Comparison of ENCODE assay signal across 18 mouse cellular contexts in genomic region chr5:96847986-96848385, GRCm38 (mm10). TPM values are rescaled to one million over a fixed set of nuclear protein-coding genes. Genes with fewer than 3 reads are reported as not detected.
A peak's percentile ranks its signal among the peaks of the same experiment; 100 is the strongest.
DNase-seq lines count a peak whose midpoint lies in the region; ATAC-seq and TF ChIP-seq lines count a peak whose summit lies in the region.
"Had no signal": no experiment of that assay in that cellular context is flagged by ENCODE, and none has a peak within 500 bp of the region (broad histone marks: within the 10 kb centered on the region; RNA-seq: fewer than 3 reads in every experiment).

No protein-coding gene starts in this region.

- no peak overlapping the region for H3K9ac ChIP-seq in ES-E14 (ENCODE audit: insufficient read depth, low read depth, low read length, poor library complexity, severe bottlenecking)
- H3K9ac ChIP-seq in forebrain, embryonic 14.5 days (ENCODE audit: low read length) = no peak overlapping the region
- H3K9ac ChIP-seq: embryonic facial prominence, embryonic 12.5 days; forebrain, embryonic 12.5 days; forebrain, postnatal 0 days; heart, embryonic 13.5 days; hindbrain, embryonic 15.5 days had no signal

- no peak for TF ChIP-seq POLR2A in brain, embryonic 14.5 days (IDR thresholded peaks at IDR 0.05; ENCODE audit: borderline replicate concordance, extremely low read depth, insufficient read depth, insufficient read length, poor library complexity, severe bottlenecking)

- H3K4me3 ChIP-seq in ES-E14 (ENCODE audit: insufficient read depth in 1 of 2, low read depth in 1 of 2, low read length in 2 of 2, poor library complexity in 1 of 2, severe bottlenecking in 1 of 2) = no peak overlapping the region
- H3K4me3 ChIP-seq in forebrain, embryonic 14.5 days (ENCODE audit: low read depth, low read length) = no peak overlapping the region
- H3K4me3 ChIP-seq: embryonic facial prominence, embryonic 12.5 days; forebrain, embryonic 12.5 days; heart, embryonic 13.5 days; hindbrain, embryonic 15.5 days had no signal

- no peak for ATAC-seq in forebrain, embryonic 14.5 days
- ATAC-seq: forebrain, postnatal 0 days; inflammation-experienced regulatory T-cells, adult 6 months had no signal

- in situ Hi-C loops in ES-E14 (cut with MboI; ENCODE audit: low sequenced_read_pairs in 2 of 2, unreplicated experiment in 2 of 2) = no loop called here

- H3K27me3 ChIP-seq in forebrain, embryonic 14.5 days (replicated peaks; ENCODE audit: control insufficient read depth, insufficient read depth, low read length) = no peaks in the 10 kb centered on the region
- H3K27me3 ChIP-seq: embryonic facial prominence, embryonic 12.5 days; forebrain, embryonic 12.5 days; heart, embryonic 13.5 days; hindbrain, embryonic 15.5 days had no signal

- H3K4me1 ChIP-seq in ES-E14 (ENCODE audit: control insufficient read depth in 2 of 2, insufficient read depth in 2 of 2, low read length in 2 of 2, poor library complexity in 1 of 2) = peaks cover 0 to 2% of the 10 kb centered on the region in 2 experiments; a peak in 1 of 4 replicates
- H3K4me1 ChIP-seq in forebrain, embryonic 14.5 days (ENCODE audit: control insufficient read depth, insufficient read depth, low read length) = no peaks in the 10 kb centered on the region
- H3K4me1 ChIP-seq: embryonic facial prominence, embryonic 12.5 days; forebrain, embryonic 12.5 days; hindbrain, embryonic 15.5 days had no signal

- TF ChIP-seq CTCF in brain, embryonic 14.5 days (IDR thresholded peaks at IDR 0.05; ENCODE audit: borderline replicate concordance, extremely low read depth, insufficient read depth, insufficient read length) = no peak

- H3K27ac ChIP-seq in ES-E14 (ENCODE audit: insufficient read depth, low read depth, low read length, poor library complexity, severe bottlenecking) = no peak overlapping the region
- no peak overlapping the region for H3K27ac ChIP-seq in forebrain, embryonic 14.5 days (ENCODE audit: low read depth, low read length)
- H3K27ac ChIP-seq: embryonic facial prominence, embryonic 12.5 days; forebrain, embryonic 12.5 days; heart, embryonic 13.5 days; hindbrain, embryonic 15.5 days had no signal

- peak; percentile 16 for DNase-seq in ovary, postnatal 36 days (ENCODE audit: low spot score)
- no peak for DNase-seq in ovary, postnatal 14 days (ENCODE audit: low spot score)
- DNase-seq in ES-E14 (ENCODE audit: low read depth, low spot score) = peak; percentile 76
- DNase-seq in brain, embryonic 14.5 days (ENCODE audit: low read depth) = peak; percentile 4
- DNase-seq in forebrain, embryonic 14.5 days (ENCODE audit: low spot score) = no peak
- no peak for DNase-seq in layer of hippocampus, adult 8-10 months (ENCODE audit: low spot score in 2 of 2)
- DNase-seq: adrenal gland, adult 8-10 months; cerebellum, adult 11 months; cerebellum, adult 8-10 months; cerebellum, postnatal 25 days; forebrain, postnatal 0 days; gastrocnemius, postnatal 14 days; heart, postnatal 36 days had no signal

- H3K36me3 ChIP-seq in ES-E14 (ENCODE audit: control insufficient read depth, insufficient read depth, low read length, poor library complexity, severe bottlenecking) = no peaks in the 10 kb centered on the region
- no peaks in the 10 kb centered on the region for H3K36me3 ChIP-seq in forebrain, embryonic 14.5 days (ENCODE audit: control insufficient read depth, insufficient read depth, low read length)
- H3K36me3 ChIP-seq: embryonic facial prominence, embryonic 12.5 days; forebrain, embryonic 12.5 days; hindbrain, embryonic 15.5 days had no signal

- no peaks in the 10 kb centered on the region for H3K9me3 ChIP-seq in ES-E14 (ENCODE audit: control insufficient read depth, insufficient read depth, low read depth, low read length)
- H3K9me3 ChIP-seq in forebrain, embryonic 14.5 days (replicated peaks; ENCODE audit: control insufficient read depth, low read length) = no peaks in the 10 kb centered on the region
- H3K9me3 ChIP-seq: embryonic facial prominence, embryonic 12.5 days; forebrain, embryonic 12.5 days; heart, embryonic 13.5 days; hindbrain, embryonic 15.5 days had no signal

- no peak overlapping the region for H3K4me2 ChIP-seq in forebrain, embryonic 14.5 days (ENCODE audit: low read length)
- H3K4me2 ChIP-seq: embryonic facial prominence, embryonic 12.5 days; forebrain, embryonic 12.5 days; heart, embryonic 13.5 days; hindbrain, embryonic 15.5 days had no signal

TF ChIP-seq in ES-E14, 5 proteins besides CTCF, POLR2A, EP300 and RAD21:
- no peak for TF ChIP-seq ZC3H11A (IDR thresholded peaks at IDR 0.05; ENCODE audit: borderline replicate concordance, low read depth, low read length)
- TF ChIP-seq ZNF384 (IDR thresholded peaks at IDR 0.05; ENCODE audit: low read depth, low read length) = no peak
- TF ChIP-seq MAFK (IDR thresholded peaks at IDR 0.05; ENCODE audit: insufficient read depth, low read depth, low read length) = no peak
- TF ChIP-seq CHD2 (IDR thresholded peaks at IDR 0.05; ENCODE audit: low read depth, low read length) = no peak
- no peak for TF ChIP-seq HCFC1 (IDR thresholded peaks at IDR 0.05; ENCODE audit: borderline replicate concordance, insufficient read depth, low read length)

RNA-seq across cellular contexts. Expression of gene Anxa3, which starts 54.8 kb away (rescaled TPM):
- total RNA-seq in ES-E14 (2012; rRNA removed) = 43.3 and 68.3 TPM in 2 replicates
- polyA plus RNA-seq in brain, embryonic 14.5 days (2012; rRNA removed) = 16.0 and 19.7 TPM in 2 replicates
- polyA plus RNA-seq in forebrain, embryonic 14.5 days (2014; fragmentation: Nextera tagmentation; extraction: Ambion mirVana) = 25.5 TPM in 2 replicates
- 10 to 100 TPM; 12.2 to 46.9 (median 26.6) TPM for total RNA-seq in layer of hippocampus, adult 8-10 months (2022)

Comparison
In these comparisons a context has a peak if more than half of its experiments do, and no peak if none do; other contexts are left out.
1. DNase-seq: peak in ovary, postnatal 36 days (single experiment), ES-E14 (single experiment) and brain, embryonic 14.5 days (single experiment); none in ovary, postnatal 14 days (single experiment), forebrain, embryonic 14.5 days (single experiment) and layer of hippocampus, adult 8-10 months (0 of 2).